Mouse (Mus musculus): ENCODE data around the gene Elovl5. TPM values are rescaled to one million over a fixed set of nuclear protein-coding genes. Genes with fewer than 3 reads are reported as not detected.

Gene Elovl5
- polyA plus RNA-seq, 1 experiment, result 115 TPM

GRCm38 (mm10) chr9:77929296-77929695, 12.1 kb downstream of the Elovl5 start:
- Histone ChIP-seq H3K36me3 (ENCODE audit: control insufficient read depth, insufficient read depth, low read length, poor library complexity, severe bottlenecking) (no peaks in the 10 kb centered on the region), H3K27ac (ENCODE audit: insufficient read depth, low read length) (no peak overlapping the region), H3K9me3 (replicated peaks; ENCODE audit: control insufficient read depth, insufficient read depth, low read length, poor library complexity, severe bottlenecking) (no peaks in the 10 kb centered on the region), H3K27me3 (ENCODE audit: control insufficient read depth, insufficient read depth, low read length, poor library complexity, severe bottlenecking) (no peaks in the 10 kb centered on the region), H3K9ac (ENCODE audit: low read depth, poor library complexity, severe bottlenecking) (no peak overlapping the region), H3K4me1 (ENCODE audit: control insufficient read depth, insufficient read depth, low read length) (peaks cover 6% of the 10 kb centered on the region), H3K4me3 (ENCODE audit: low read depth, low read length) (no peak overlapping the region)
- TF ChIP-seq EP300 (IDR thresholded peaks at IDR 0.05; ENCODE audit: insufficient read depth, low read depth, low read length) (no peak), CTCF (IDR thresholded peaks at IDR 0.05; ENCODE audit: low read depth, low read length) (no peak), POLR2A (IDR thresholded peaks at IDR 0.05; ENCODE audit: insufficient read depth, low read length) (no peak)

GRCm38 (mm10) chr9:77930036-77930859, 13.1 kb downstream of the Elovl5 start:
- peaks cover 6% of the 10 kb centered on the region for H3K4me1 ChIP-seq (ENCODE audit: control insufficient read depth, insufficient read depth, low read length)
- no peaks in the 10 kb centered on the region for H3K27me3 ChIP-seq (ENCODE audit: control insufficient read depth, insufficient read depth, low read length, poor library complexity, severe bottlenecking)
- H3K36me3 ChIP-seq (ENCODE audit: control insufficient read depth, insufficient read depth, low read length, poor library complexity, severe bottlenecking), result no peaks in the 10 kb centered on the region
- no peaks in the 10 kb centered on the region for H3K9me3 ChIP-seq (replicated peaks; ENCODE audit: control insufficient read depth, insufficient read depth, low read length, poor library complexity, severe bottlenecking)
- H3K27ac ChIP-seq (ENCODE audit: insufficient read depth, low read length), result no peak overlapping the region
- no peak overlapping the region for H3K4me3 ChIP-seq (ENCODE audit: low read depth, low read length)
- TF ChIP-seq CTCF (IDR thresholded peaks at IDR 0.05; ENCODE audit: low read depth, low read length) (no peak), POLR2A (IDR thresholded peaks at IDR 0.05; ENCODE audit: insufficient read depth, low read length) (no peak)
- H3K9ac ChIP-seq (ENCODE audit: low read depth, poor library complexity, severe bottlenecking), result no peak overlapping the region

GRCm38 (mm10) chr9:77930860-77931184, 13.7 kb downstream of the Elovl5 start:
- H3K9ac ChIP-seq (ENCODE audit: low read depth, poor library complexity, severe bottlenecking), result no peak overlapping the region
- H3K4me1 ChIP-seq (ENCODE audit: control insufficient read depth, insufficient read depth, low read length), result peaks cover 6% of the 10 kb centered on the region
- no peaks in the 10 kb centered on the region for H3K9me3 ChIP-seq (replicated peaks; ENCODE audit: control insufficient read depth, insufficient read depth, low read length, poor library complexity, severe bottlenecking)
- no peak overlapping the region for H3K4me3 ChIP-seq (ENCODE audit: low read depth, low read length)
- H3K27me3 ChIP-seq (ENCODE audit: control insufficient read depth, insufficient read depth, low read length, poor library complexity, severe bottlenecking), result no peaks in the 10 kb centered on the region
- TF ChIP-seq CTCF (IDR thresholded peaks at IDR 0.05; ENCODE audit: low read depth, low read length) (no peak), POLR2A (IDR thresholded peaks at IDR 0.05; ENCODE audit: insufficient read depth, low read length) (no peak)
- H3K27ac ChIP-seq (ENCODE audit: insufficient read depth, low read length), result no peak overlapping the region
- H3K36me3 ChIP-seq (ENCODE audit: control insufficient read depth, insufficient read depth, low read length, poor library complexity, severe bottlenecking), result no peaks in the 10 kb centered on the region

DNA sequence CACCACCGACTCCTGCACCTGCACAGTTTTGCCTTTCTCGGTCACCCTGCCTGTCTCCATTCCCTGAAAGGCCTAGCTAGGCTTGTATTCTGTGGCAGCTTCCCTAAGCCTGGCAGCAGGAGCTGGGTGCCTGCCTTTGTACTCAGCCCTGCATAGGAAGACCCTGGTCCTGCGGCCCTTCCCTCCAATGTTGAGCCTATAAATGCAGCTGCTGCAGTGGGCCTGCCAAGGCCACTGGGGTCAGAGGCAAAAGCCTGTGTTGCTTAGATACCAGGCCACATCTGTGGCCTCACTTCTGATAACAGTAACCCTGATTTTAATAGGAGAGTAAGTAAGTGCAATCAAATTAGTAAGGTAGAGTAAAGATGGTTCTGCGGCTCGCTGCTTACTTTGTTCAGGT, 14.6 kb downstream of the Elovl5 start:
- Histone ChIP-seq H3K4me3 (ENCODE audit: low read depth, low read length) (no peak overlapping the region), H3K27ac (ENCODE audit: insufficient read depth, low read length) (no peak overlapping the region), H3K9ac (ENCODE audit: low read depth, poor library complexity, severe bottlenecking) (no peak overlapping the region), H3K36me3 (ENCODE audit: control insufficient read depth, insufficient read depth, low read length, poor library complexity, severe bottlenecking) (no peaks in the 10 kb centered on the region), H3K9me3 (replicated peaks; ENCODE audit: control insufficient read depth, insufficient read depth, low read length, poor library complexity, severe bottlenecking) (no peaks in the 10 kb centered on the region), H3K4me1 (ENCODE audit: control insufficient read depth, insufficient read depth, low read length) (peaks cover 4% of the 10 kb centered on the region), H3K27me3 (ENCODE audit: control insufficient read depth, insufficient read depth, low read length, poor library complexity, severe bottlenecking) (no peaks in the 10 kb centered on the region)
- no peak for TF ChIP-seq EP300 (IDR thresholded peaks at IDR 0.05; ENCODE audit: insufficient read depth, low read depth, low read length)
- no peak for TF ChIP-seq POLR2A (IDR thresholded peaks at IDR 0.05; ENCODE audit: insufficient read depth, low read length)
- no peak for TF ChIP-seq CTCF (IDR thresholded peaks at IDR 0.05; ENCODE audit: low read depth, low read length)

DNA sequence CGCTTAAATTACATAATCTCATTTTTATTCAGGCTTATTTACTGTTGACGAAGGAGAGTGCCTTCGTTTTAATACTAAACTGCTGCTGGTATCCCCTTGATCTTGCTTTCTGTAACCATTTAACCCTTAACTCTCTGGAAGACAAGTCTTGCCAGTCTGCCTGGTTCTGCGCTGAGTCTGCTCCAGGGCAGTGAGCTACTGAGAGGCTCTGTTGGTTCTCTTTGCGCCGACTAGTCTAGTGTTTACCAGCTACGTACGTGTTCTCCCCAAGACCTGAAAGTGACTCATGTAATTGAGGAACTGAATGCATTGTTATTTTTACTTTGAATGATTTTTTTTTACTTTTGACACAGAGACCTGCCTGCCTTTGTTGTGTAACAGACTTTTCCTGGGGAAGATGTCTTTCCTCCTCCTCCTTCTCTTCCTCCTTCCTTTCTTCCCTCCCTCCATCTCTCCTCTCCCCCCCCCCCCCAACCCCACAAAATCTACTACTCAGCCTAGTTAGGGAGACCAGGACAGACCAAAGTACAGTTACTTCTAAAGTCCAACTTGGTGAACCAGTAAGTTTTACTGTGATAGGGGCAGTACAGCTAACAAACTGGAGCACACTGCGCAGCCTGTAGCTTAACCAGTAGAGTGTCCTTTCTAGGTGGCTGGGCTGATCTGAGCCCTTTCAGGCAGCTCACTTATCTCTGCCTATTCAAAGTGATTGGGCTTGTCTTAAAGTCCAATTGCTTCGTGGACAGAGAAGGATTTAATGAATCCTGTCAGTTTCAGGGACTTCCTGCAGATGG, 18.9 kb downstream of the Elovl5 start:
- TF ChIP-seq EP300 (IDR thresholded peaks at IDR 0.05; ENCODE audit: insufficient read depth, low read depth, low read length) (no peak), POLR2A (IDR thresholded peaks at IDR 0.05; ENCODE audit: insufficient read depth, low read length) (no peak), CTCF (IDR thresholded peaks at IDR 0.05; ENCODE audit: low read depth, low read length) (no peak)
- Histone ChIP-seq H3K4me1 (ENCODE audit: control insufficient read depth, insufficient read depth, low read length) (peaks cover 2% of the 10 kb centered on the region), H3K27me3 (ENCODE audit: control insufficient read depth, insufficient read depth, low read length, poor library complexity, severe bottlenecking) (no peaks in the 10 kb centered on the region), H3K36me3 (ENCODE audit: control insufficient read depth, insufficient read depth, low read length, poor library complexity, severe bottlenecking) (no peaks in the 10 kb centered on the region), H3K4me3 (ENCODE audit: low read depth, low read length) (no peak overlapping the region), H3K27ac (ENCODE audit: insufficient read depth, low read length) (no peak overlapping the region), H3K9ac (ENCODE audit: low read depth, poor library complexity, severe bottlenecking) (no peak overlapping the region), H3K9me3 (replicated peaks; ENCODE audit: control insufficient read depth, insufficient read depth, low read length, poor library complexity, severe bottlenecking) (no peaks in the 10 kb centered on the region)

- H3K9me3 ChIP-seq (replicated peaks; ENCODE audit: control insufficient read depth, insufficient read depth, low read length, poor library complexity, severe bottlenecking), result no peaks in the 10 kb centered on the region
- peaks cover 2% of the 10 kb centered on the region for H3K4me1 ChIP-seq (ENCODE audit: control insufficient read depth, insufficient read depth, low read length)
- no peak overlapping the region for H3K27ac ChIP-seq (ENCODE audit: insufficient read depth, low read length)
- no peak overlapping the region for H3K4me3 ChIP-seq (ENCODE audit: low read depth, low read length)
- H3K27me3 ChIP-seq (ENCODE audit: control insufficient read depth, insufficient read depth, low read length, poor library complexity, severe bottlenecking), result no peaks in the 10 kb centered on the region
- TF ChIP-seq CTCF (IDR thresholded peaks at IDR 0.05; ENCODE audit: low read depth, low read length) (no peak), EP300 (IDR thresholded peaks at IDR 0.05; ENCODE audit: insufficient read depth, low read depth, low read length) (no peak), POLR2A (IDR thresholded peaks at IDR 0.05; ENCODE audit: insufficient read depth, low read length) (no peak)
- H3K9ac ChIP-seq (ENCODE audit: low read depth, poor library complexity, severe bottlenecking), result no peak overlapping the region
- no peaks in the 10 kb centered on the region for H3K36me3 ChIP-seq (ENCODE audit: control insufficient read depth, insufficient read depth, low read length, poor library complexity, severe bottlenecking)
These were observed 20.7 kb downstream of the Elovl5 start for GRCm38 (mm10) chr9:77937875-77938274.

All from ES-Bruce4 (cell line).